In genomic region chr4:153473480-153474252, GRCm38 (mm10) we compare ENCODE assay signal across 25 mouse cellular contexts. TPM values are rescaled to one million over a fixed set of nuclear protein-coding genes. Genes with fewer than 3 reads are reported as not detected.
A peak's percentile ranks its signal among the peaks of the same experiment; 100 is the strongest.
DNase-seq lines count a peak whose midpoint lies in the region; ATAC-seq and TF ChIP-seq lines count a peak whose summit lies in the region.
"Had no signal": no experiment of that assay in that cellular context is flagged by ENCODE, and none has a peak within 500 bp of the region (broad histone marks: within the 10 kb centered on the region; RNA-seq: fewer than 3 reads in every experiment).

No protein-coding gene starts in this region.

- H3K36me3 ChIP-seq in kidney, postnatal 0 days (ENCODE audit: insufficient read depth, low read length), result no peaks in the 10 kb centered on the region
- H3K36me3 ChIP-seq: embryonic facial prominence, embryonic 15.5 days; heart, embryonic 10.5 days; kidney, embryonic 15.5 days; limb, embryonic 13.5 days had no signal

- no peaks in the 10 kb centered on the region for H3K9me3 ChIP-seq in kidney, postnatal 0 days (replicated peaks; ENCODE audit: low read length)
- H3K9me3 ChIP-seq: embryonic facial prominence, embryonic 15.5 days; hindbrain, embryonic 15.5 days; neural tube, embryonic 15.5 days had no signal

- peak; percentile 51 to 65 for DNase-seq in cerebellum, postnatal 14 days
- DNase-seq in cerebellum, adult 11 months, result no peak
- DNase-seq in kidney, postnatal 0 days (ENCODE audit: low spot score), result no peak
- no peak for DNase-seq in kidney, adult 11 months
- peak; percentile 34 for DNase-seq in right cerebral cortex, postnatal 4 days
- no peak for DNase-seq in right cerebral cortex, adult 18-20 months
- DNase-seq in testis, postnatal 14 days (ENCODE audit: low spot score), result peak; percentile 34
- DNase-seq in spleen, postnatal 14 days (ENCODE audit: low spot score in 2 of 2), result no peak
- DNase-seq: adrenal gland, adult 2 months; cerebellum, adult 18-20 months; embryo, embryonic 11 days; gastrocnemius, postnatal 14 days; heart, postnatal 10 days; lung, adult 18-20 months; lung, postnatal 36 days had no signal

- WGBS in kidney, postnatal 0 days, result 69% methylated on average over 4 of the region's 4 CpGs

- TF ChIP-seq CTCF in kidney, postnatal 0 days (IDR thresholded peaks at IDR 0.05; ENCODE audit: low read depth), result peak; percentile 34; the same call in 1 of the 2 replicates

- H3K4me1 ChIP-seq in kidney, postnatal 0 days (replicated peaks; ENCODE audit: insufficient read depth, low read length), result no peaks in the 10 kb centered on the region
- H3K4me1 ChIP-seq: embryonic facial prominence, embryonic 15.5 days; heart, embryonic 10.5 days; limb, embryonic 13.5 days had no signal

- 0 out of 2 replicates have a peak, but pooled peaks cover 2% of the 10 kb centered on the region for H3K27me3 ChIP-seq in kidney, postnatal 0 days (ENCODE audit: insufficient read depth, low read length)
- H3K27me3 ChIP-seq: CH12.LX; hindbrain, embryonic 15.5 days; neural tube, embryonic 15.5 days had no signal

- H3K4me3 ChIP-seq in kidney, postnatal 0 days (replicated peaks; ENCODE audit: low read depth, low read length), result no peak overlapping the region
- H3K4me3 ChIP-seq: embryonic facial prominence, embryonic 15.5 days; forebrain, embryonic 10.5 days; heart, embryonic 10.5 days; hindbrain, embryonic 15.5 days; kidney, embryonic 15.5 days; limb, embryonic 13.5 days; myocyte; neural tube, embryonic 15.5 days had no signal

- no peak overlapping the region for H3K9ac ChIP-seq in kidney, postnatal 0 days (ENCODE audit: low read depth, low read length)
- H3K9ac ChIP-seq: embryonic facial prominence, embryonic 15.5 days; hindbrain, embryonic 15.5 days; kidney, embryonic 15.5 days; limb, embryonic 13.5 days; neural tube, embryonic 15.5 days had no signal

- ATAC-seq in kidney, postnatal 0 days (replicated peaks; ENCODE audit: low FRiP score, low read depth), result no peak

- no peak overlapping the region for H3K4me2 ChIP-seq in kidney, postnatal 0 days (ENCODE audit: low read length)
- H3K4me2 ChIP-seq: embryonic facial prominence, embryonic 15.5 days; hindbrain, embryonic 15.5 days; kidney, embryonic 15.5 days; limb, embryonic 13.5 days; midbrain, embryonic 11.5 days; neural tube, embryonic 15.5 days had no signal

- no peak overlapping the region for H3K27ac ChIP-seq in kidney, postnatal 0 days
- H3K27ac ChIP-seq: embryonic facial prominence, embryonic 15.5 days; forebrain, embryonic 10.5 days; heart, embryonic 10.5 days; hindbrain, embryonic 15.5 days; kidney, embryonic 15.5 days; limb, embryonic 13.5 days; neural tube, embryonic 15.5 days had no signal

RNA-seq across cellular contexts. Expression of gene Ajap1, which starts 8.9 kb away (rescaled TPM):
- polyA plus RNA-seq in kidney, postnatal 0 days (2015; fragmentation: Nextera tagmentation; extraction: Ambion mirVana), result 6.3 and 6.9 TPM in 2 replicates
- polyA plus RNA-seq: myocyte had no signal

Comparison
In these comparisons a context has a peak if more than half of its experiments do, and no peak if none do; other contexts are left out.
1. DNase-seq: peak in cerebellum, postnatal 14 days (2 of 2), right cerebral cortex, postnatal 4 days (single experiment) and testis, postnatal 14 days (single experiment); none in cerebellum, adult 11 months (single experiment), kidney, postnatal 0 days (single experiment), kidney, adult 11 months (single experiment), right cerebral cortex, adult 18-20 months (single experiment) and spleen, postnatal 14 days (0 of 2).